Mouse (Mus musculus): Measurements from ENCODE around the gene Amn1.

DNA sequence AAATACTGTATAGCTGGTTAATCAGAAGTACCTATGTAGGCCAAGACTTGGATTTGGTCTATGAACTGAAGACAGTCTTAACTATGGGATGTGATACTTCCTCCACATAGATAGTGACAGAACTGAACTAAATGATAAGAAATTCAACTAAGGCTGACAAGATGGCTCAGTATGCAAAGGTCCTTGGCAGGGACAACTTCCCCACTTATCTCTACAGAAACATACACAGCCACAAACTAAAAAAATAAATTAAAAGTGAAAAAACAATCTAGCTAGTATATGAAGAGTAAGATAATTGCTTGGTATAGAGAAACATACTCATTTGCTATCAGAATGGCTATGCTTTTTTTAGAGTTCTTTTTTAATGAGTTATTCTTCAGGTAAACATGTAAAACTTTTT lies 9.4 kb downstream of the Amn1 start:
- TF ChIP-seq MAX (IDR thresholded peaks at IDR 0.05) (no peak), CEBPB (IDR thresholded peaks at IDR 0.05; ENCODE audit: low read depth) (no peak), USF1 (IDR thresholded peaks at IDR 0.05; ENCODE audit: low read depth) (no peak), CTCF (IDR thresholded peaks at IDR 0.05; ENCODE audit: control insufficient read depth, insufficient read depth, insufficient read length) (no peak), FOSL1 (IDR thresholded peaks at IDR 0.05; ENCODE audit: insufficient read depth, low read length, poor library complexity, severe bottlenecking) (no peak)

Data from C2C12 (cell line).